Mouse (Mus musculus): ENCODE results near the gene Ergic2.

The Ergic2 gene

GRCm38 (mm10) chr6:148211897-148212680, at the start of gene Ergic2:
TSS of gene Ergic2 (minus strand) at chr6:148212374.
- peak; percentile 98 for DNase-seq (ENCODE audit: low spot score)

- no peak for DNase-seq (ENCODE audit: low spot score)
Measured at GRCm38 (mm10) chr6:148260729-148261101, 48.5 kb upstream of the Ergic2 start.

DNA sequence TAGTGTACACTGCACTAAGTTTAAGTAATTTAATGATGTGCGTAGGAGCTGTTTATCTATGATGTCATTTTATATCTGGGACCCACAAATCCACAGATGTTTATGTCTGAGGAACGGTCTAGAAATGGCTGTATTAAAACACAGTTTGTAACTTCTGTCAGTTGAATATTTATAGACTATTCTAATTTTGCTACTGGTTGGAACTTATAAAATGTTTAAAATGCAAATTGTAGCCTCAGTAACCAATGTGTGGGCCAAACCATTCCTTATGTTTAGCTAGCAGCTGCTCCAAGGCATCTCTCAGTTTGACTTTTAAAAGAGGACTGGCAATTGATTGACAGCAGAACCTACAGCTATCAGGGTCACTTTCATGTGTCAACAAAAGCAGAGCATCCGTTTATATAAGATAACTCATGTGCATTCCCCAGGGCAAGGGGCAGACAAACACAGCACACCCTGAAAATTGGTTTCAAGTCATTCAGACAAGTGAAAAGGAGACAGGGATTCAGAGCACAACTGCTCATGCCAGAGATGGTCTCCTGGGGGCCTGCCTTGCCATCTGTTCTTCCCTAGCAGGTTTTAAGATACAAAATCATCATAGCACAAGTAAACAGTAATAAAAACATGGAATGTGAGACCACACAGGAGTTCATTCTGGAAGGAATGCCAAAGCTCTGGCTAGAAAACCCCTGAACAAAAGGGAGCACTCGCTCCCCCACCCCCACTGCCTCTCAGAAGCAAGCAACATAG, 48.0 kb upstream of the Ergic2 start:
- DNase-seq (ENCODE audit: low spot score), result no peak

- no peak for DNase-seq (ENCODE audit: low spot score)
Measured at GRCm38 (mm10) chr6:148259074-148259473, 46.9 kb upstream of the Ergic2 start.

DNA sequence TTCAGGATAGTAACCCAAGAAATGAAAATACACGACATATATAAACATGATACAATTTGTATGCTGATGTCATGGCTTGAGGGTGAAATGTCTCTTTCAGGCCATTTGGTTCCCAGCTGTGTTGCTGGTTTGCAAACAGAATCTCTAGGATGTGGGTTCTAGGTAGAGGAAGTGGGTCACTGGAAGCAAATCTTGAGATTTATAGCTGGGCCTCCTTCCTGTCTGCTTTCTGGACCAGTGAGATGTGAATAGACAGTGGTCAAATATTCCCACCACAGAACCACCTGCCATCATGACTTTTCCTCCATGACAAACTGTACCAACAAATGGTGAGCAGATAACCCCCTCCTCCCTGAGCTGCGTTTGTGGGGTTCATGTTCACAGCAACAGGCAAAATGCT, 45.6 kb upstream of the Ergic2 start:
- no peak for DNase-seq (ENCODE audit: low spot score)

GRCm38 (mm10) chr6:148256109-148256508, 43.9 kb upstream of the Ergic2 start:
- no peak for DNase-seq (ENCODE audit: low spot score)

DNA sequence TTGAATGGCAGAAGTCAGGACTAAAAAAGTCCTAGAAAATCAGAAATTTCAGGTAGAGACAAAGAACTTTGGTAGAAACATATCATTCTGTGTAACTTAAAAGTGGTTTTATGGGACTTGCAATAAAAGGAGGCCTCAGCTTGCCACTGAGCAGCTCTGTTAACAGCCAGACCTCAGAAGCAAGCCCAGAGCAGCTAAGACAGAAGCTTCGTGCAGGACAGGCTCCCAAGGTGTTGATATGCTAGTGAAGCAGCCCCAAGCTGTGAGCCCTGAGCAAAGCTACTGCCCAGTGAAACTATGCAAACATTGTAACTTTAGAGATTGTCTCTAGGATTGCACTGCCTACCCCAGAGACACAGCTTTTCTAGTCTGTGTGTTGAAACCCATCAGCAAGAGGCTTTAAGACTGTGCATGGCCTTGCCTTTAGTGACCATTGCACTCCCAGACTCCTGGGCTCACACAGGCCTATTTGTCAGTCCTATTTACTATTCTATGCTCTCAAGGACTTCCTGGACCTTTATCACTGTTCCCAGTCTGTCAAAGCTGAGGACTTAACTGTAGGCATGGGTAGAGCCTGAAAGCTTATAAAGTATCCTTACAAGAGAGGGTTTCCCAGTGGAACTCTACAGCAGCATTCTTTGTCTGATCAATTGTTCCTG, 43.4 kb upstream of the Ergic2 start:
- DNase-seq (ENCODE audit: low spot score), result no peak

DNA sequence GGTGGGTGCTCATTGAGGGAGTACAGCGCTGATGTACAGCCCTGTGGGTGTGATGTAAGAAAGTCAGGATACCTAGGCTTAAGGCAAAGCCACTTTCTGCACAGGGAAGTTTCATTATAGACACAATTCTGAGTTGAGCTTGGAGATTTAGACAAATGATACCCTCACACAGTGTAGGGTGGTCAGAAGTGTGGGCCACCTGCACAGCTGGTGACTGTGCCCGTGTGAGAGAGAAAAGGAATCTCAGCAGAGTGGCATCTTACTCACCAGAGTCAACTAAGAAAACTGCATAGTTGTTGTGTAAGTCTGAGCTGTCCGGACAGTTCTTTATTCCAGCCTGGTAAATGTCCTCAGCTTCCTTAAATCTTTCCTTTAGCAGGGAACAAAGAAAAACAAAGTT, 37.0 kb upstream of the Ergic2 start:
- DNase-seq (ENCODE audit: low spot score), result no peak

DNA sequence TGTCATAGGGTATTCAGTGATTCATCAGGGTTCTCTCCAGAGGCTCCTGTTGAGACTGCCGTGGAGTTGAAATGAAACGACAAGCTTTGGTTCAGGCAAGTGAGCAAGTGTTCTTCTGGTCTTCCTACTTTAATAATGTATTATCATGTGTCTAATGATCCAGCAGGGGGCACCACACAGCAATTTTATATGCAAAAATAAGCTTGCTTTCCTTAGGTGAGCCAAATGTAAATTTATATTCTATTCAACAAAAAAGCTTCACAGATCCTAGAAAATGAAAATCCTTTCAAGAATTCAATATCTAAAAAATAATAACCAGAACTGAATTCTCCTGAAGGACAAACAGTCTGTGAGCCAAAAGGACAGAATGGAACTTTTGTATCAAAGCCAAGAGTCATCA, 36.5 kb upstream of the Ergic2 start:
- peak; percentile 47 for DNase-seq (ENCODE audit: low spot score)

- no peak for DNase-seq (ENCODE audit: low spot score)
Measured at GRCm38 (mm10) chr6:148246544-148246943, 34.4 kb upstream of the Ergic2 start.

GRCm38 (mm10) chr6:148244836-148245235, 32.7 kb upstream of the Ergic2 start:
- no peak for DNase-seq (ENCODE audit: low spot score)

GRCm38 (mm10) chr6:148242304-148242703, 30.1 kb upstream of the Ergic2 start:
- DNase-seq (ENCODE audit: low spot score), result no peak

DNA sequence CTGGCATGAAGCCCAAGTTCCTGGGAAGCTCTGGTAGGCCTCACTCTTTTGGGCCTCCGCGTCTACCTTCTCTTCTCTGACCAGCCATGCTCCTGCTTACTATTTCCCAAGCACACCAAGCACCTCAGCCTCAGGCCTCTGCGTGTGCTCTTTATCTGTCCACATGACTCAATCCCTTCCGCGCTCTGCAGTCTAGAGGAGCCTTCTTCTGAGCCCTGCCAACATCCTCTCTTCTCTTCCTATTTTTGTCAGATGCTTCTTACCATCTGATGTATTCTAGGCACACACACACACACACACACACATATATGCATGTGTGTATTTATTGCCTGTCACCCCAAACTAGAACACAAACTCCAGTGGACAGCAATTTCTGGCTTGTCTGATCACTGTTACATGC, 29.5 kb upstream of the Ergic2 start:
- DNase-seq (ENCODE audit: low spot score), result no peak

- DNase-seq (ENCODE audit: low spot score), result no peak
Measured at GRCm38 (mm10) chr6:148239311-148239710, 27.1 kb upstream of the Ergic2 start.

DNA sequence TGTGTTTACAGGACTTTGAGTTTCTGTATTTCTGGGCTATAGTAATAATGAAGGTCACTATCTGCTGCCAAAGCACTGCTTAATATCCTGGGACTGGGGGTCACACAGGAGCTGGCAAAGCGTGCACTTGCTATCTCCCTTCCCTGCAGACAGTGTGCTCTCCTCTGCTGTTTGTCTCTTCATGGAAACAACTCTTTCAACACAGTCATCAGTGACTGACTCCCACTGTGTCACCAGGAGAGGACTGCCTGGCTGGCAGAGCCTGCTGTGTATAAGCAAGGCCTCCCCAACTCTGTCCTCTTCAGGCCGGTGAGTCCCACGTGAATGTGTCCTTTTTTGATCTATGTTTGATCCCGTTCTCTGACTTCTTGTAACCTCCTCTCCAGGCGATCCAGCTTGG, 25.3 kb upstream of the Ergic2 start:
- DNase-seq (ENCODE audit: low spot score), result no peak

- DNase-seq (ENCODE audit: low spot score), result no peak
Measured at GRCm38 (mm10) chr6:148234105-148234828, 22.1 kb upstream of the Ergic2 start.

GRCm38 (mm10) chr6:148227542-148227941, 15.4 kb upstream of the Ergic2 start:
- no peak for DNase-seq (ENCODE audit: low spot score)

GRCm38 (mm10) chr6:148222686-148223085, 10.5 kb upstream of the Ergic2 start:
- DNase-seq (ENCODE audit: low spot score), result no peak

- no peak for DNase-seq (ENCODE audit: low spot score)
Measured at GRCm38 (mm10) chr6:148218235-148219076, 6.3 kb upstream of the Ergic2 start.

DNA sequence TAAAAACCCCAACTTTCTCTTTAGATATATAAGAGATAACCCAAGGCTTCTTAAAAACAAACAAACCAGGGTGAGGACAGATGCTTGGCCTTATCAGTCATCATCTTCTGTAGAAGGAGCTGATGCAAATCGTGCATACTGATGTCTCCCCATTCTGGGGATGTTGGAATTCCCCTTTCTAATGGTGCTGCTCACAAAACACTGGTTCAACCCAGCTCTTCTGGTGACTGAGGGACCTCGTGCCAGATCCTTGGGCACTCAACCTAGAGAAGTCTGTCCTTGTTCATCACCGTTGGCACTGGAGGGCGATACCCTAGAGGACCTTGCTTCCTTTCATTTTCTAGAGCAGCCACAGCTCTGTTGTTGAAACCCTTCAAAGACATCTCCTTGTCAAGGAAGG, 4.6 kb upstream of the Ergic2 start:
- no peak for DNase-seq (ENCODE audit: low spot score)

- DNase-seq (ENCODE audit: low spot score), result peak; percentile 54
Measured at GRCm38 (mm10) chr6:148214765-148215164, 2.6 kb upstream of the Ergic2 start.
